Mouse (Mus musculus) myocyte (in vitro differentiated cells): Measurements from ENCODE around the gene Zfp3. TPM values are rescaled to one million over a fixed set of nuclear protein-coding genes. Genes with fewer than 3 reads are reported as not detected.

Source experiments
- H3K27me3 ChIP-seq: one replicate; pipeline ENCODE4 v1.6.1; 2011; ENCODE audit not compliant: control insufficient read depth, insufficient read depth, insufficient read length
- H3K36me3 ChIP-seq: one replicate; pipeline ENCODE4 v1.6.1; 2011; ENCODE audit not compliant: control insufficient read depth, insufficient read depth
- H3K4me2 ChIP-seq: one replicate; pipeline ENCODE4 v1.6.1; 2011; ENCODE audit warnings: low read depth, control low read depth
- H3K4me3 ChIP-seq: one replicate; pipeline ENCODE4 v1.5.1; 2011; ENCODE audit warnings: mild to moderate bottlenecking, control low read depth, moderate library complexity
- H3K79me2 ChIP-seq: one replicate; pipeline ENCODE4 v1.6.1; 2011; ENCODE audit not compliant: control insufficient read depth, insufficient read depth
- H3ac ChIP-seq: one replicate; pipeline ENCODE4 v1.6.1; 2011; ENCODE audit not compliant: control insufficient read depth, insufficient read length
- CEBPB ChIP-seq: IDR thresholded peaks from 2 replicates; pipeline ENCODE4 v1.6.1; 2011; ENCODE audit warnings: mild to moderate bottlenecking, moderate library complexity; ENCODE audit not compliant: poor library complexity, insufficient read depth, severe bottlenecking
- E2F4 ChIP-seq: IDR thresholded peaks from one replicate; pipeline ENCODE4 v1.6.1; 2011; ENCODE audit warnings: mild to moderate bottlenecking, control low read depth, moderate library complexity; ENCODE audit not compliant: insufficient read depth
- MAX ChIP-seq: IDR thresholded peaks from one replicate; pipeline ENCODE4 v1.6.1; 2011; ENCODE audit warnings: low read depth, mild to moderate bottlenecking, control low read depth
- MYOD1 ChIP-seq, 3 experiments: IDR thresholded peaks; one replicate each; pipeline ENCODE4 v1.6.1; 2011; ENCODE audit warnings: control low read depth in 2 of 3, low read depth in 2 of 3, mild to moderate bottlenecking in 2 of 3, moderate library complexity in 1 of 3; ENCODE audit not compliant: insufficient read length in 2 of 3, control insufficient read depth in 1 of 3
- MYOG ChIP-seq, 3 experiments: IDR thresholded peaks; one replicate each; pipeline ENCODE4 v1.6.1; 2011; ENCODE audit warnings: control low read depth in 2 of 3, low read depth in 2 of 3, mild to moderate bottlenecking in 2 of 3; ENCODE audit not compliant: insufficient read length in 2 of 3, control insufficient read depth in 1 of 3, insufficient read depth in 1 of 3
- POLR2A ChIP-seq: IDR thresholded peaks from one replicate; pipeline ENCODE4 v1.6.1; 2011; ENCODE audit warnings: low read depth, mild to moderate bottlenecking, control low read depth, moderate library complexity; ENCODE audit not compliant: insufficient read length
- POLR2AphosphoS2 ChIP-seq: IDR thresholded peaks from one replicate; pipeline ENCODE4 v1.6.1; 2011; ENCODE audit warnings: low read depth, control low read depth; ENCODE audit not compliant: insufficient read length
- REST ChIP-seq: IDR thresholded peaks from one replicate; pipeline ENCODE4 v1.6.1; 2011; ENCODE audit warnings: mild to moderate bottlenecking, control low read depth, moderate library complexity; ENCODE audit not compliant: insufficient read depth, insufficient read length
- SRF ChIP-seq: IDR thresholded peaks from one replicate; pipeline ENCODE4 v1.6.1; 2011; ENCODE audit warnings: low read depth; ENCODE audit not compliant: control insufficient read depth, insufficient read length
- TCF12 ChIP-seq: IDR thresholded peaks from one replicate; pipeline ENCODE4 v1.6.1; 2011; ENCODE audit warnings: mild to moderate bottlenecking, control low read depth; ENCODE audit not compliant: poor library complexity, insufficient read depth, severe bottlenecking
- TCF3 ChIP-seq: IDR thresholded peaks from one replicate; pipeline ENCODE4 v1.6.1; 2011; ENCODE audit warnings: low read depth, control low read depth; ENCODE audit not compliant: insufficient read length
- USF1 ChIP-seq: IDR thresholded peaks from one replicate; pipeline ENCODE4 v1.6.1; 2011; ENCODE audit warnings: low read depth, mild to moderate bottlenecking, control low read depth, moderate library complexity
- polyA plus RNA-seq: library from polyadenylated mRNA; unstranded; fragments of >200 nt; fragmentation: generic; extraction: Trizol; gene quantifications from one replicate; pipeline ENCODE4 v1.2.1, GENCODE M21; 2012; ENCODE audit warnings: missing spikeins

Zfp3 gene
- polyA plus RNA-seq, 1 experiment, result 2.7 TPM

DNA sequence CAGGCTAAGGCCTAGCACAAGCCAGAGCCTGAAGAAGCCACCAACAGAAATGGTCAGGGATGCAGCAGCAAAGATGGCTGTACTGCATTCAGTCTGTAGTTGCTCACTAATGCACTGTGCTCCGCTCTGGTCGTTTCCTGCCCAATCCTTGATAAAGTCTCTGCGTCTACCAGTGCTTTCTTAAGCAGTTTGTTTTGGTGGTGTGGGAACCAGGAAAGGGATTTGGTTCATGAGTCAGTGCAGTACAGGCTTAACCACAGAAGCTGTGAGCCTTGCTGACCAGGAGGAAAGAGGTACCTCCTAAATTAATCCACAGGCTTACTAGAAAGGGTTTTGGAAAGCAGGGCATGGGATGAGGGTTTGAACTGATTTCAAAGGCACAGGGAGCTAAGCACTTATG lies 44.1 kb downstream of the Zfp3 start:
- no peaks in the 10 kb centered on the region for H3K79me2 ChIP-seq
- H3K36me3 ChIP-seq, result no peaks in the 10 kb centered on the region
- TF ChIP-seq MYOD1 (IDR thresholded peaks at IDR 0.05; ENCODE audit: control insufficient read depth in 1 of 3, insufficient read length in 2 of 3, low read depth in 2 of 3) (no peak), SRF (no peak), POLR2A (no peak), E2F4 (no peak), TCF3 (no peak), CEBPB (no peak), REST (no peak), POLR2AphosphoS2 (no peak), USF1 (no peak), TCF12 (no peak), MAX (no peak), MYOG (IDR thresholded peaks at IDR 0.05; ENCODE audit: control insufficient read depth in 1 of 3, insufficient read depth in 1 of 3, insufficient read length in 2 of 3, low read depth in 2 of 3) (no peak)

DNA sequence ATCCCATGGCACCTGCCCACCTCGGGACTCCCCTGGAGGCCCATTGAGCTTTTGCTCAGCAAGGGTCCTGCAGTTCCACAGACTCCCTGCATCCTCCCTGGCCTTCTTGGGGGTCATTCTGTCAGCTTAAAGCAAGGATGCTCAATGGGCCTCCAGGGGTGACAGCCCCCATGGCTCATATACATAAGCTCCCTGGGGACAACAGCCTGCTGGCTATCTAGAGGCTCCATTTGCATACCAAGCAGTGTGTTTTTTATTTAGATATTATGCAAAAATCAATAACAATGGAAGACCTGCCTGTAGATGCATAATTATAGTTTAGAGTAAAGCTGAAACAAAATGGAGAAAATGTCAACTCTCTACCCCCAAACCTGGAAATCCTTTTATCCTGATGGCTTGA lies 45.0 kb downstream of the Zfp3 start:
- Histone ChIP-seq H3K27me3 (no peaks in the 10 kb centered on the region), H3K79me2 (no peaks in the 10 kb centered on the region), H3K4me2 (peak overlapping the region; percentile 69), H3ac (no peak overlapping the region), H3K4me3 (no peak overlapping the region), H3K36me3 (no peaks in the 10 kb centered on the region)
- TF ChIP-seq TCF12 (no peak), SRF (no peak), MYOG (IDR thresholded peaks at IDR 0.05; ENCODE audit: control insufficient read depth in 1 of 3, insufficient read depth in 1 of 3, insufficient read length in 2 of 3, low read depth in 2 of 3) (no peak), USF1 (no peak), MAX (no peak)

More for the DNA sequence above, 44.1 kb downstream of the Zfp3 start:
- no peak overlapping the region for H3ac ChIP-seq
- no peak overlapping the region for H3K4me3 ChIP-seq
- no peaks in the 10 kb centered on the region for H3K27me3 ChIP-seq
- peak overlapping the region; percentile 69 for H3K4me2 ChIP-seq

DNA sequence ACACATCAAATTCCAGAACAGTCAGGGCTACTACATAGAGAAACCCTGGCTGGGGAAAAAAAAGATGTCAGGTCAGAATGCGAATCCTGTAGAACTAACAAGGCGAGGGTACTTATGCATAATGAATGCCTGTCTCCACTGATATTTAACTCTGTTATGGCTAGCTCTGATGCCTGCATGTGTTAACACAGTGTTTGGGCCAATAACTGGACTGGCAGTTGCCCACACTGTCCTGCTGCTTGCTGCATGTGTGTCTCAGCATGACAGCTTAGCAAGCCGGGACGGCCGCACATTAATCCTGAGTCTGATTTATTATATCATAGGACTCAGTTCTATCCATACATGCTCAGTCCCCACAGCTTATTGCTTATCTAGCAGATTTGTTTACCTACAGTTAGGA lies 47.0 kb downstream of the Zfp3 start:
- Histone ChIP-seq H3K27me3 (no peaks in the 10 kb centered on the region), H3ac (no peak overlapping the region), H3K79me2 (no peaks in the 10 kb centered on the region), H3K4me2 (no peak overlapping the region), H3K36me3 (no peaks in the 10 kb centered on the region), H3K4me3 (no peak overlapping the region)
- TF ChIP-seq SRF (no peak), POLR2AphosphoS2 (no peak), TCF3 (no peak), TCF12 (no peak), MYOD1 (IDR thresholded peaks at IDR 0.05; ENCODE audit: control insufficient read depth in 1 of 3, insufficient read length in 2 of 3, low read depth in 2 of 3) (no peak), USF1 (no peak)

DNA sequence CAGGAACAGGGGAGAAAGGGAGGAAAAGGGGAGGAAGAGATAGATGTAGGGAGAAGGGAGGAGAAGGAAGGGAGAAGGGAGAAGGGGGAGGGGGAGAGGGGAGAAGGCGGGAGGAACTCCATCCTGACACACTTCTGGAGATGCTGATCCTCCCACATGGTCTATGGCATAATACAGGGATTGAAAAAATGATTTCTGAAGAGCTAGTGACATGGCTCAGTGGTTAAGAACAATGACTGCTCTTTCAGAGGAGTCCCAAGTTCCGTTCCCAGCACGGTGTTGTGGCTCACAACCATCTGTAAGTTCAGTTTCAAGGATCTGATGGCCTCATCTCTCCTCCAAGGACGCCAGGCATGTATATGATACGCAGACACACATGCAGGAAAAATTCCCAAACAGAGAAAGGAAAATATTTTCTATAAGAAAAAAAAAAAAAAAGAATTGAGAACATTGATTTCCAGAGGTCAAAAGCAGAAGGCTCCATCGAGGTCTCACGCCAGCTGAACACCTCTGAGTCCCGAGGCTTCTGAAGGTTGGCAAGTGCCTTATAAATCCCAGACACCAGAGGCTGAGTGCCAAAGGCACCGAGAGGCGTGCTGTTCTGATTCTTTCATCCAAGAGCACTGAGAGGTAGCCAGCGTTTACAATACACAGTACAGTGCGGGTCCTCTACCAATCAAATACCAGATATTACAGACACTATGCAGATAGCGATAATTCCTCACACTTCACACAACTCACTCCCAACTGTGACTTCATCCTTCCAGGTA lies 47.6 kb downstream of the Zfp3 start:
- H3K27me3 ChIP-seq, result no peaks in the 10 kb centered on the region
- no peaks in the 10 kb centered on the region for H3K79me2 ChIP-seq
- no peak overlapping the region for H3K4me2 ChIP-seq
- H3ac ChIP-seq, result no peak overlapping the region
- no peak overlapping the region for H3K4me3 ChIP-seq
- no peaks in the 10 kb centered on the region for H3K36me3 ChIP-seq
- TF ChIP-seq TCF3, result no peak
- TF ChIP-seq POLR2AphosphoS2, result no peak
- TF ChIP-seq MYOG (IDR thresholded peaks at IDR 0.05; ENCODE audit: control insufficient read depth in 1 of 3, insufficient read depth in 1 of 3, insufficient read length in 2 of 3, low read depth in 2 of 3), result no peak
- TF ChIP-seq REST, result no peak

DNA sequence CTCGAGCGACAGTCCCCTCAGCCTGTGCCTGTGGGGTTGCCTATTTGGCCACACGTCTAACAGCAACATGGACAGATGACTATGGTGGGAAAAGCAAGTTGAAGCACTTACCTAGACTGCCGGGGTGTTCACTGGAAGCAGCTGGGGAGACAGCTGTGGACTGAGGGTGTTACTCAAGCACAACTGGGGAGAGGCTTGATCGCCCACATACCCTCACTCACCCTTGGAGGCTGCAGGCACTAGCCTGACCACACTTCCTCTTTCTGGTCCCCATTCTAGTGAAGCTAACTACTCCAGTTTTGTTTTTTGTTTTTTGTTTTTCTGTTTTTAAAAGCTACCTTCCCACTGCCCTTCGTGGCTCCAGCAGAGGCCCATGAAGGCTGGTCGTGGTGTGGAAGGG lies 48.4 kb downstream of the Zfp3 start, which contains the start of gene Scimp:
Gene Scimp (minus strand): TSS at position 222 of the 400 bp plus-strand sequence.
- Histone ChIP-seq H3K36me3 (no peaks in the 10 kb centered on the region), H3K4me2 (no peak within 1 kb of the TSS), H3K4me3 (no peak within 1 kb of the TSS), H3ac (no peak within 1 kb of the TSS), H3K27me3 (no peaks in the 10 kb centered on the region), H3K79me2 (no peaks in the 10 kb centered on the region)
- TF ChIP-seq MYOD1 (IDR thresholded peaks at IDR 0.05; ENCODE audit: control insufficient read depth in 1 of 3, insufficient read length in 2 of 3, low read depth in 2 of 3) (peak in 1 of 3 experiments; percentile 57), USF1 (no peak), TCF3 (no peak), POLR2AphosphoS2 (no peak), MYOG (IDR thresholded peaks at IDR 0.05; ENCODE audit: control insufficient read depth in 1 of 3, insufficient read depth in 1 of 3, insufficient read length in 2 of 3, low read depth in 2 of 3) (peak in 1 of 3 experiments; percentile 39)
